Mouse (Mus musculus): ENCODE results near the gene Ank3. TPM values are rescaled to one million over a fixed set of nuclear protein-coding genes. Genes with fewer than 3 reads are reported as not detected.

Ank3 gene
- polyA plus RNA-seq, 1 experiment from 2014 or later: 24.5 TPM

GRCm38 (mm10) chr10:69862829-69863228 is 464.3 kb downstream of the Ank3 start:
- DNase-seq (ENCODE audit: low spot score): no peak
- TF ChIP-seq CTCF (IDR thresholded peaks at IDR 0.05) (no peak), EP300 (IDR thresholded peaks at IDR 0.05) (no peak)
- no peaks in the 10 kb centered on the region for H3K27me3 ChIP-seq (replicated peaks; ENCODE audit: insufficient read depth, low read length)

GRCm38 (mm10) chr10:69870348-69870747 is 471.8 kb downstream of the Ank3 start:
- Histone ChIP-seq H3K4me2 (replicated peaks; ENCODE audit: low read depth, low read length) (no peak overlapping the region), H3K27me3 (replicated peaks; ENCODE audit: insufficient read depth, low read length) (no peaks in the 10 kb centered on the region), H3K4me1 (ENCODE audit: insufficient read depth, low read depth, low read length) (no peaks in the 10 kb centered on the region), H3K9me3 (ENCODE audit: low read length) (no peaks in the 10 kb centered on the region), H3K4me3 (ENCODE audit: low read depth, low read length) (no peak overlapping the region), H3K9ac (replicated peaks; ENCODE audit: low read depth) (no peak overlapping the region), H3K36me3 (ENCODE audit: insufficient read depth, low read length) (no peaks in the 10 kb centered on the region), H3K27ac (ENCODE audit: low read length) (no peak overlapping the region)
- ATAC-seq (peak; percentile 53), DNase-seq (ENCODE audit: low spot score) (peak; percentile 94)
- TF ChIP-seq EP300 (IDR thresholded peaks at IDR 0.05) (no peak), CTCF (IDR thresholded peaks at IDR 0.05) (peak; percentile 93)
- 5% methylated on average over 5 of the region's 5 CpGs for WGBS

More at GRCm38 (mm10) chr10:69862829-69863228, 464.3 kb downstream of the Ank3 start:
- no peaks in the 10 kb centered on the region for H3K36me3 ChIP-seq (ENCODE audit: insufficient read depth, low read length)
- no peak overlapping the region for H3K27ac ChIP-seq (ENCODE audit: low read length)
- 58% methylated on average over 8 of the region's 8 CpGs for WGBS
- no peak overlapping the region for H3K9ac ChIP-seq (replicated peaks; ENCODE audit: low read depth)
- H3K4me3 ChIP-seq (ENCODE audit: low read depth, low read length): no peak overlapping the region
- no peaks in the 10 kb centered on the region for H3K4me1 ChIP-seq (ENCODE audit: insufficient read depth, low read depth, low read length)
- no peaks in the 10 kb centered on the region for H3K9me3 ChIP-seq (ENCODE audit: low read length)
- no peak overlapping the region for H3K4me2 ChIP-seq (replicated peaks; ENCODE audit: low read depth, low read length)
- no peak for ATAC-seq

GRCm38 (mm10) chr10:69870947-69871346 is 472.4 kb downstream of the Ank3 start:
- Histone ChIP-seq H3K27ac (ENCODE audit: low read length) (no peak overlapping the region), H3K4me3 (ENCODE audit: low read depth, low read length) (no peak overlapping the region), H3K4me1 (ENCODE audit: insufficient read depth, low read depth, low read length) (no peaks in the 10 kb centered on the region), H3K27me3 (replicated peaks; ENCODE audit: insufficient read depth, low read length) (no peaks in the 10 kb centered on the region), H3K9me3 (ENCODE audit: low read length) (no peaks in the 10 kb centered on the region), H3K9ac (replicated peaks; ENCODE audit: low read depth) (no peak overlapping the region), H3K4me2 (replicated peaks; ENCODE audit: low read depth, low read length) (no peak overlapping the region), H3K36me3 (ENCODE audit: insufficient read depth, low read length) (no peaks in the 10 kb centered on the region)
- 89% methylated on average over 14 of the region's 14 CpGs for WGBS
- DNase-seq (ENCODE audit: low spot score) (no peak), ATAC-seq (no peak)
- TF ChIP-seq EP300 (IDR thresholded peaks at IDR 0.05) (no peak), CTCF (IDR thresholded peaks at IDR 0.05) (no peak)

- 37% methylated on average over 10 of the region's 10 CpGs for WGBS
- peak; percentile 72 for TF ChIP-seq EP300 (IDR thresholded peaks at IDR 0.05)
- TF ChIP-seq CTCF (IDR thresholded peaks at IDR 0.05): no peak
Observed at GRCm38 (mm10) chr10:69872182-69872741, 473.7 kb downstream of the Ank3 start.

GRCm38 (mm10) chr10:69872892-69873291 is 474.3 kb downstream of the Ank3 start:
- Histone ChIP-seq H3K27me3 (replicated peaks; ENCODE audit: insufficient read depth, low read length) (no peaks in the 10 kb centered on the region), H3K4me3 (ENCODE audit: low read depth, low read length) (no peak overlapping the region), H3K36me3 (ENCODE audit: insufficient read depth, low read length) (no peaks in the 10 kb centered on the region), H3K4me1 (ENCODE audit: insufficient read depth, low read depth, low read length) (no peaks in the 10 kb centered on the region), H3K9me3 (ENCODE audit: low read length) (no peaks in the 10 kb centered on the region), H3K27ac (ENCODE audit: low read length) (peak overlapping the region; percentile 66; the same call in 1 of the 2 replicates), H3K9ac (replicated peaks; ENCODE audit: low read depth) (no peak overlapping the region), H3K4me2 (replicated peaks; ENCODE audit: low read depth, low read length) (peak overlapping the region; percentile 21; the same call in 1 of the 2 replicates)
- 62% methylated on average over 5 of the region's 5 CpGs for WGBS
- TF ChIP-seq EP300 (IDR thresholded peaks at IDR 0.05) (no peak), CTCF (IDR thresholded peaks at IDR 0.05) (no peak)
- no peak for ATAC-seq
- no peak for DNase-seq (ENCODE audit: low spot score)

More at GRCm38 (mm10) chr10:69872182-69872741, 473.7 kb downstream of the Ank3 start:
- H3K9me3 ChIP-seq (ENCODE audit: low read length): no peaks in the 10 kb centered on the region
- H3K4me3 ChIP-seq (ENCODE audit: low read depth, low read length): no peak overlapping the region
- no peaks in the 10 kb centered on the region for H3K36me3 ChIP-seq (ENCODE audit: insufficient read depth, low read length)
- peak overlapping the region; percentile 66 for H3K27ac ChIP-seq (ENCODE audit: low read length)
- no peaks in the 10 kb centered on the region for H3K27me3 ChIP-seq (replicated peaks; ENCODE audit: insufficient read depth, low read length)
- H3K9ac ChIP-seq (replicated peaks; ENCODE audit: low read depth): no peak overlapping the region
- H3K4me1 ChIP-seq (ENCODE audit: insufficient read depth, low read depth, low read length): no peaks in the 10 kb centered on the region
- peak; percentile 93 for DNase-seq (ENCODE audit: low spot score)
- peak; percentile 89 for ATAC-seq
- H3K4me2 ChIP-seq (replicated peaks; ENCODE audit: low read depth, low read length): peak overlapping the region; percentile 21; the same call in 1 of the 2 replicates

- DNase-seq (ENCODE audit: low spot score): no peak
- no peak overlapping the region for H3K27ac ChIP-seq (ENCODE audit: low read length)
- 78% methylated on average over 14 of the region's 14 CpGs for WGBS
Observed at GRCm38 (mm10) chr10:69874806-69875205, 476.2 kb downstream of the Ank3 start.

More at GRCm38 (mm10) chr10:69874806-69875205, 476.2 kb downstream of the Ank3 start:
- no peak overlapping the region for H3K4me2 ChIP-seq (replicated peaks; ENCODE audit: low read depth, low read length)
- H3K9ac ChIP-seq (replicated peaks; ENCODE audit: low read depth): no peak overlapping the region
- ATAC-seq: no peak
- TF ChIP-seq EP300 (IDR thresholded peaks at IDR 0.05): no peak
- no peaks in the 10 kb centered on the region for H3K27me3 ChIP-seq (replicated peaks; ENCODE audit: insufficient read depth, low read length)
- H3K4me1 ChIP-seq (ENCODE audit: insufficient read depth, low read depth, low read length): no peaks in the 10 kb centered on the region
- H3K36me3 ChIP-seq (ENCODE audit: insufficient read depth, low read length): no peaks in the 10 kb centered on the region
- no peaks in the 10 kb centered on the region for H3K9me3 ChIP-seq (ENCODE audit: low read length)
- H3K4me3 ChIP-seq (ENCODE audit: low read depth, low read length): no peak overlapping the region

Data from lung, postnatal 0 days (tissue).